Comparison of ENCODE assay signal across 8 mouse cellular contexts in genomic region chr2:155805231-155805924, GRCm38 (mm10).
DNase-seq lines count a peak whose midpoint lies in the region.

No protein-coding gene starts in this region.

- peak; percentile 94 for DNase-seq in heart, adult 11 months
- no peak for DNase-seq in heart, adult 9 months (ENCODE audit: low spot score in 2 of 2)
- DNase-seq in 3134 (ENCODE audit: extremely low read depth, insufficient read length, low spot score) = peak; percentile 80
- DNase-seq in cerebellum, adult 11 months = peak; percentile 99
- DNase-seq in kidney, adult 8-10 months = peak; percentile 48 to 55
- no peak for DNase-seq in embryo, embryonic 10 days (ENCODE audit: low spot score)
- DNase-seq in spleen, postnatal 10 days (ENCODE audit: low spot score in 2 of 2) = no peak
- no peak for DNase-seq in embryo, embryonic 9.5 days (ENCODE audit: extremely low spot score)

Comparison
In these comparisons a context has a peak if more than half of its experiments do, and no peak if none do; other contexts are left out.
1. DNase-seq: peak in heart, adult 11 months (single experiment), 3134 (single experiment), cerebellum, adult 11 months (single experiment) and kidney, adult 8-10 months (2 of 2); none in heart, adult 9 months (0 of 2), embryo, embryonic 10 days (single experiment), spleen, postnatal 10 days (0 of 2) and embryo, embryonic 9.5 days (single experiment).